Mouse (Mus musculus) liver, adult 2 months (tissue): Measurements from ENCODE around the gene Osbpl10. TPM values are rescaled to one million over a fixed set of nuclear protein-coding genes. Genes with fewer than 3 reads are reported as not detected.

Experiments used
- DNase-seq: peaks from one replicate; pipeline ENCODE4 v3.0.0-alpha.2; 2011; ENCODE audit warnings: low read depth, low spot score; ENCODE audit errors: extremely low read depth
- H3K27ac ChIP-seq: fragments of 200-500 bp; replicated peaks from 2 replicates; pipeline ENCODE4 v1.5.1; 2012; ENCODE audit warnings: low read depth, mild to moderate bottlenecking, control low read depth, inconsistent platforms, low read length; ENCODE audit not compliant: insufficient read depth
- H3K27me3 ChIP-seq: fragments of 200-500 bp; 2 replicates; pipeline ENCODE4 v1.6.1; 2012; ENCODE audit warnings: mild to moderate bottlenecking, moderate library complexity, low read length, inconsistent platforms; ENCODE audit not compliant: control insufficient read depth, insufficient read depth
- H3K36me3 ChIP-seq: fragments of 200-500 bp; 2 replicates; pipeline ENCODE4 v1.6.1; 2012; ENCODE audit warnings: low read length, inconsistent platforms; ENCODE audit not compliant: control insufficient read depth, insufficient read depth
- H3K4me1 ChIP-seq: fragments of 200-500 bp; 2 replicates; pipeline ENCODE4 v1.6.1; 2011; ENCODE audit warnings: low read length; ENCODE audit not compliant: control insufficient read depth, insufficient read depth
- H3K4me3 ChIP-seq: fragments of 200-500 bp; 2 replicates; pipeline ENCODE4 v1.5.1; 2011; ENCODE audit warnings: low read depth, mild to moderate bottlenecking, control low read depth, low read length, moderate library complexity; ENCODE audit not compliant: insufficient read depth
- H3K79me2 ChIP-seq: fragments of 200-500 bp; 2 replicates; pipeline ENCODE4 v1.6.1; 2012; ENCODE audit warnings: inconsistent platforms, mild to moderate bottlenecking, low read length, moderate library complexity; ENCODE audit not compliant: control insufficient read depth, insufficient read depth
- H3K9ac ChIP-seq: fragments of 200-500 bp; 2 replicates; pipeline ENCODE4 v1.6.1; 2012; ENCODE audit warnings: low read depth, mild to moderate bottlenecking, control low read depth, inconsistent platforms, low read length
- CTCF ChIP-seq: fragments of 200-500 bp; IDR thresholded peaks from 2 replicates; pipeline ENCODE4 v1.5.1; 2011; ENCODE audit warnings: low read depth, low read length, control low read depth
- POLR2A ChIP-seq: fragments of 200-500 bp; IDR thresholded peaks from 2 replicates; pipeline ENCODE4 v1.6.1; 2011; ENCODE audit warnings: low read length, control low read depth; ENCODE audit not compliant: insufficient read depth; ENCODE audit errors: extremely low read depth
- WGBS: fragments of 180-500 bp; shearing (Covaris S2); methylation state at CpG from one replicate; pipeline ENCODE4 v1.1.7; 2018; 5-methylcytosine and 5-hydroxymethylcytosine counted together
- polyA plus RNA-seq: library from polyadenylated mRNA; depleted of rRNA; stranded (reverse); fragments of >200 nt; gene quantifications from 2 replicates; pipeline ENCODE4 v1.2.3, GENCODE M21; 2012
- total RNA-seq: library from RNA; depleted of rRNA; stranded (reverse); fragments of >200 nt; gene quantifications from 2 replicates; pipeline ENCODE4 v1.2.3, GENCODE M21; 2014

Osbpl10 gene
- total and polyA plus RNA-seq, 2 experiments, result 0.28 to 0.82 TPM

- TF ChIP-seq POLR2A (no peak), CTCF (no peak)
- no peak for DNase-seq
- H3K4me1 ChIP-seq, result no peaks in the 10 kb centered on the region
- H3K9ac ChIP-seq, result no peak overlapping the region
- H3K27ac ChIP-seq, result no peak overlapping the region
- no peaks in the 10 kb centered on the region for H3K36me3 ChIP-seq
- no peaks in the 10 kb centered on the region for H3K27me3 ChIP-seq
- H3K79me2 ChIP-seq, result no peaks in the 10 kb centered on the region
- no peak overlapping the region for H3K4me3 ChIP-seq
- 88% methylated on average over 4 of the region's 4 CpGs for WGBS
Observed at GRCm38 (mm10) chr9:115075191-115075590, 96.8 kb downstream of the Osbpl10 start.

GRCm38 (mm10) chr9:115088295-115088993, 110.1 kb downstream of the Osbpl10 start:
- H3K79me2 ChIP-seq, result no peaks in the 10 kb centered on the region
- no peaks in the 10 kb centered on the region for H3K4me1 ChIP-seq
- WGBS, result 49% methylated on average over 17 of the region's 17 CpGs
- H3K4me3 ChIP-seq, result no peak overlapping the region
- H3K9ac ChIP-seq, result no peak overlapping the region
- H3K36me3 ChIP-seq, result no peaks in the 10 kb centered on the region
- H3K27ac ChIP-seq, result no peak overlapping the region
- TF ChIP-seq POLR2A, result no peak
- peak; percentile 84 for TF ChIP-seq CTCF
- no peaks in the 10 kb centered on the region for H3K27me3 ChIP-seq
- peak; percentile 40 for DNase-seq

- DNase-seq, result no peak
- H3K4me1 ChIP-seq, result no peaks in the 10 kb centered on the region
- TF ChIP-seq CTCF (0 out of 2 replicates have a peak, but pooled peaks have one; percentile 3), POLR2A (no peak)
- WGBS, result 79% methylated on average over 5 of the region's 5 CpGs
- H3K27me3 ChIP-seq, result no peaks in the 10 kb centered on the region
- H3K79me2 ChIP-seq, result no peaks in the 10 kb centered on the region
- H3K36me3 ChIP-seq, result no peaks in the 10 kb centered on the region
- H3K27ac ChIP-seq, result no peak overlapping the region
- no peak overlapping the region for H3K9ac ChIP-seq
- no peak overlapping the region for H3K4me3 ChIP-seq
Observed at GRCm38 (mm10) chr9:115089644-115090043, 111.3 kb downstream of the Osbpl10 start.

- 75% methylated on average over 10 of the region's 10 CpGs for WGBS
- no peaks in the 10 kb centered on the region for H3K79me2 ChIP-seq
Observed at GRCm38 (mm10) chr9:115096481-115096880, 118.1 kb downstream of the Osbpl10 start.

GRCm38 (mm10) chr9:115097340-115097739, 119.0 kb downstream of the Osbpl10 start:
- TF ChIP-seq POLR2A (no peak), CTCF (no peak)
- Histone ChIP-seq H3K27ac (no peak overlapping the region), H3K36me3 (no peaks in the 10 kb centered on the region), H3K4me3 (no peak overlapping the region), H3K27me3 (0 out of 2 replicates have a peak, but pooled peaks cover 2% of the 10 kb centered on the region), H3K4me1 (no peaks in the 10 kb centered on the region), H3K9ac (no peak overlapping the region), H3K79me2 (no peaks in the 10 kb centered on the region)
- DNase-seq, result no peak
- WGBS, result 85% methylated on average over 4 of the region's 4 CpGs

More at GRCm38 (mm10) chr9:115096481-115096880, 118.1 kb downstream of the Osbpl10 start:
- TF ChIP-seq POLR2A (no peak), CTCF (no peak)
- H3K4me1 ChIP-seq, result no peaks in the 10 kb centered on the region
- H3K36me3 ChIP-seq, result no peaks in the 10 kb centered on the region
- DNase-seq, result no peak
- 0 out of 2 replicates have a peak, but pooled peaks cover 2% of the 10 kb centered on the region for H3K27me3 ChIP-seq
- H3K27ac ChIP-seq, result no peak overlapping the region
- no peak overlapping the region for H3K4me3 ChIP-seq
- H3K9ac ChIP-seq, result no peak overlapping the region

GRCm38 (mm10) chr9:115100181-115100915, 122.0 kb downstream of the Osbpl10 start:
- H3K4me3 ChIP-seq, result no peak overlapping the region
- 0 out of 2 replicates have a peak, but pooled peaks cover 2% of the 10 kb centered on the region for H3K27me3 ChIP-seq
- no peaks in the 10 kb centered on the region for H3K36me3 ChIP-seq
- H3K4me1 ChIP-seq, result no peaks in the 10 kb centered on the region
- TF ChIP-seq CTCF, result no peak
- TF ChIP-seq POLR2A, result no peak
- H3K27ac ChIP-seq, result no peak overlapping the region
- H3K9ac ChIP-seq, result no peak overlapping the region
- WGBS, result 89% methylated on average over 15 of the region's 15 CpGs
- no peaks in the 10 kb centered on the region for H3K79me2 ChIP-seq
- no peak for DNase-seq
